Mouse (Mus musculus): ENCODE data around the gene Il1r1. TPM values are rescaled to one million over a fixed set of nuclear protein-coding genes. Genes with fewer than 3 reads are reported as not detected.

Gene Il1r1
- total RNA-seq, 4 experiments from 2014 or later, result 5.8 to 9.7 (median 8.1) TPM

GRCm38 (mm10) chr1:40359731-40360130, 134.9 kb downstream of the Il1r1 start:
- DNase-seq (ENCODE audit: low spot score in 2 of 2), result no peak

GRCm38 (mm10) chr1:40360969-40361368, 136.1 kb downstream of the Il1r1 start:
- DNase-seq (ENCODE audit: low spot score in 2 of 2), result no peak

- no peak for DNase-seq (ENCODE audit: low spot score in 2 of 2)
Observed at GRCm38 (mm10) chr1:40361596-40361995, 136.7 kb downstream of the Il1r1 start.

GRCm38 (mm10) chr1:40362784-40363183, 137.9 kb downstream of the Il1r1 start:
- DNase-seq (ENCODE audit: low spot score in 2 of 2), result no peak

Other genes with a start within 250 kb of the Il1r1 start
- under 1 TPM in 1 of 4 experiments, not detected in 3; 0.31 TPM for gene Il1r2, start 151.0 kb upstream of the Il1r1 start, total RNA-seq (2022)
- 1 to 10 TPM in 2 of 4 experiments, under 1 TPM in 2; 0.31 to 2.0 (median 1.2) TPM for gene Il1rl2, start 99.5 kb downstream of the Il1r1 start, total RNA-seq (2022)
- gene Il1rl1, start 204.5 kb downstream of the Il1r1 start, total RNA-seq (2022), result 1 to 10 TPM in 1 of 4 experiments, under 1 TPM in 2, not detected in 1; 0.50 to 1.6 (median 0.94) TPM
- gene Il18r1, start 240.5 kb downstream of the Il1r1 start, total RNA-seq (2022), result not detected